Mouse (Mus musculus) neutrophil, adult 5-6 weeks (primary cell): ENCODE data around the gene Shc3. TPM values are rescaled to one million over a fixed set of nuclear protein-coding genes. Genes with fewer than 3 reads are reported as not detected.

ENCODE experiments used
- ATAC-seq: fragments of 151-379, 151-347 bp; 2 replicates; pipeline ENCODE4 v1.8.0; 2017; ENCODE audit warnings: mild to moderate bottlenecking, moderate TSS enrichment; ENCODE audit not compliant: insufficient number of reproducible peaks, poor library complexity, low FRiP score, severe bottlenecking; ENCODE audit errors: extremely low read depth
- total RNA-seq: library from RNA; stranded (forward); fragments of 200-1000 nt; gene quantifications from 2 replicates; pipeline ENCODE4 v1.2.3, GENCODE M21; 2017

The Shc3 gene
- total RNA-seq, 1 experiment from 2014 or later, result not detected

- ATAC-seq, result no peak
These were observed 135.8 kb downstream of the Shc3 start for GRCm38 (mm10) chr13:51433371-51433770.

GRCm38 (mm10) chr13:51425662-51426443 lies 143.4 kb downstream of the Shc3 start:
- ATAC-seq, result no peak

GRCm38 (mm10) chr13:51424647-51425046 lies 144.6 kb downstream of the Shc3 start:
- peak; percentile 55 for ATAC-seq

GRCm38 (mm10) chr13:51423647-51424046 lies 145.6 kb downstream of the Shc3 start:
- ATAC-seq, result no peak

- no peak for ATAC-seq
These were observed 148.4 kb downstream of the Shc3 start for GRCm38 (mm10) chr13:51420861-51421260.

GRCm38 (mm10) chr13:51419501-51419900 lies 149.7 kb downstream of the Shc3 start:
- no peak for ATAC-seq

GRCm38 (mm10) chr13:51418942-51419451 lies 150.2 kb downstream of the Shc3 start:
- ATAC-seq, result no peak

- peak; percentile 63 for ATAC-seq
These were observed 150.8 kb downstream of the Shc3 start for GRCm38 (mm10) chr13:51418268-51418941.

GRCm38 (mm10) chr13:51417796-51418195 lies 151.4 kb downstream of the Shc3 start:
- no peak for ATAC-seq

GRCm38 (mm10) chr13:51416727-51417126 lies 152.5 kb downstream of the Shc3 start:
- no peak for ATAC-seq

GRCm38 (mm10) chr13:51413461-51413860 lies 155.8 kb downstream of the Shc3 start:
- ATAC-seq, result peak; percentile 27; the same call in 1 of the 2 replicates

- no peak for ATAC-seq
These were observed 157.4 kb downstream of the Shc3 start for GRCm38 (mm10) chr13:51411696-51412430.

GRCm38 (mm10) chr13:51411243-51411642 lies 158.0 kb downstream of the Shc3 start:
- ATAC-seq, result no peak

- no peak for ATAC-seq
These were observed 159.2 kb downstream of the Shc3 start for GRCm38 (mm10) chr13:51409936-51410481.

- peak; percentile 30; the same call in 1 of the 2 replicates for ATAC-seq
These were observed 160.7 kb downstream of the Shc3 start, which contains the start of gene S1pr3 for GRCm38 (mm10) chr13:51408519-51409001. Gene S1pr3 (plus strand): TSS chr13:51408639.

GRCm38 (mm10) chr13:51407541-51408217 lies 161.5 kb downstream of the Shc3 start:
- ATAC-seq, result no peak

GRCm38 (mm10) chr13:51405731-51406320 lies 163.4 kb downstream of the Shc3 start:
- no peak for ATAC-seq

- no peak for ATAC-seq
These were observed 164.7 kb downstream of the Shc3 start for GRCm38 (mm10) chr13:51404566-51404965.
